Mouse (Mus musculus) erythroblast, embryonic 14.5 days (primary cell): ENCODE measurements around the gene Ntng1. TPM values are rescaled to one million over a fixed set of nuclear protein-coding genes. Genes with fewer than 3 reads are reported as not detected.

ENCODE experiments used
- H3K27me3 ChIP-seq: 2 replicates; pipeline ENCODE4 v1.6.1; 2012; ENCODE audit warnings: inconsistent platforms; ENCODE audit not compliant: control insufficient read depth
- H3K36me3 ChIP-seq: 2 replicates; pipeline ENCODE4 v1.6.1; 2012; ENCODE audit warnings: mild to moderate bottlenecking, inconsistent platforms; ENCODE audit not compliant: control insufficient read depth
- H3K4me1 ChIP-seq: 2 replicates; pipeline ENCODE4 v1.6.1; 2012; ENCODE audit warnings: inconsistent platforms; ENCODE audit not compliant: control insufficient read depth
- H3K4me3 ChIP-seq: replicated peaks from 2 replicates; pipeline ENCODE3; 2012; ENCODE audit warnings: moderate library complexity, mild to moderate bottlenecking, inconsistent platforms
- H3K9me3 ChIP-seq: 2 replicates; pipeline ENCODE4 v1.6.1; 2012; ENCODE audit warnings: low read length, inconsistent platforms, mixed read lengths; ENCODE audit not compliant: control insufficient read depth
- GATA1 ChIP-seq: IDR thresholded peaks from 2 replicates; pipeline ENCODE4 v1.6.1; 2012; ENCODE audit warnings: low read length, inconsistent platforms, mixed read lengths
- TAL1 ChIP-seq: IDR thresholded peaks from 3 replicates; pipeline ENCODE4 v1.6.1; 2012; ENCODE audit warnings: low read length, inconsistent platforms, mixed read lengths
- polyA plus RNA-seq: library from polyadenylated mRNA; stranded (reverse); fragments of >175 nt; gene quantifications from 2 replicates; pipeline ENCODE4 v1.2.3, GENCODE M21; 2012

Gene Ntng1
- polyA plus RNA-seq, 1 experiment: not detected

DNA sequence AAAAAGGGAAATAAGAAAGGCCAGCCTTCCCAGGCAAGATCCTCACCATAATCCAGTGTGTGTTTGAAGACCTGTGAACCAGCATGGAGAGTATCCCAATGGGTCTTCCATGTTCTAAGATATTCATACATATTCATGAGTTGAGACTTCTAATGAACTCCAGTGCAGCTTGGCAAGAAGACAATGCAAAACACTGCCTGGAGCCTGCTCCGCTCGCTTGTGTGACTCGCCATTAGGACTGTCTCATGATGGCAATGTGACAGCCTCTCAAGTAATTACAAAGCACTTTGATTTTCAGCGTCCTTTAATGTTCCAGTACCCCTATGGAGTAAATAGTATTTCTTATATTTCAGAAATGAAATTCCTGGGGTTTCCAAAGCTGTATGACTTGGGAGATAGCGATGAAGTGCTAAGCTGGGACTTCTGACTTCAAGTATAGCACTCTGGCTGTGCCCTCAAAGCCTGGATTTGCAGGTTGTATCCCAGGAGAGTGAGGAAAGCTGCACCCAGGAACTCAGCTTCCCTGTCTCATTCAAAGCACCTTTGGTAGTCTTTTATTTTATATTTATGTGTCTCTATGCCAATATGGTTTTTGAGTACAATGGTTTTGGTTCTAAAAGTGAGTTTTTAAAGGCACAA lies 412.1 kb downstream of the Ntng1 start:
- no peaks in the 10 kb centered on the region for H3K36me3 ChIP-seq
- H3K4me3 ChIP-seq: no peak overlapping the region
- H3K9me3 ChIP-seq: peaks cover 2% of the 10 kb centered on the region; the same call in 1 of the 2 replicates
- no peak for TF ChIP-seq GATA1
- TF ChIP-seq TAL1: no peak
- H3K27me3 ChIP-seq: no peaks in the 10 kb centered on the region
- H3K4me1 ChIP-seq: no peaks in the 10 kb centered on the region

Other genes starting within 250 kb of the Ntng1 start
- 0.18 and 0.21 TPM in 2 replicates for gene Prmt6, start 107.0 kb upstream of the Ntng1 start, polyA plus RNA-seq